ENCODE assay signal across 12 mouse cellular contexts in the genomic region with DNA sequence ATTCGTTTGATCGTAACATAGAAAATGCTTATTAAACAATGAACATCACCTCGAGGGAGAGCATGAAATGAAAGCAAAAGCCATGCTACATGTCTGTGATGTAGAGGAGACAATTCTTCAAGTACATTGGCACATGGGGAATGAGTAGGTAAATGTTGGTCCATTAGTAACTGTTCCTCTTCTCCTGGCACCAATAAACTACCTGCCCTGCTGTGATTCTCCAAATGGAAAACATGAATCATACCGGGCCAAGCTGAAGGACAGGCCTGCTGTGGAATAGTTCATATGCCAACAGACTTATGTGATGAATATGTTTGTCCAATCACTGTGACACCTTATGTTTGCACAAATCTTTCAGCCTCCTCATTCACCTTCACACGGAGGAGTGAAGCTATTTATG.
"Had no signal": no experiment of that assay in that cellular context is flagged by ENCODE, and none has a peak within 500 bp of the region (broad histone marks: within the 10 kb centered on the region; RNA-seq: fewer than 3 reads in every experiment).

No protein-coding gene starts in this region.

- H3K4me3 ChIP-seq: left cerebral cortex, adult 2 months; limb, embryonic 10.5 days; liver, embryonic 15.5 days; midbrain, embryonic 10.5 days; neural tube, embryonic 12.5 days had no signal

- H3K9ac ChIP-seq: liver, embryonic 15.5 days; neural tube, embryonic 12.5 days had no signal

- DNase-seq: kidney, postnatal 10 days; lung, adult 2 months; lung, postnatal 10 days; lung, postnatal 4 days; thymus, adult 18-20 months; thymus, postnatal 25 days had no signal

- H3K36me3 ChIP-seq: limb, embryonic 10.5 days; liver, embryonic 15.5 days; midbrain, embryonic 10.5 days; neural tube, embryonic 12.5 days had no signal

- H3K9me3 ChIP-seq: limb, embryonic 10.5 days; liver, embryonic 15.5 days; midbrain, embryonic 10.5 days; neural tube, embryonic 12.5 days had no signal

- H3K4me1 ChIP-seq: limb, embryonic 10.5 days; liver, embryonic 15.5 days; midbrain, embryonic 10.5 days; neural tube, embryonic 12.5 days had no signal

- H3K4me2 ChIP-seq: liver, embryonic 11.5 days; liver, embryonic 15.5 days; neural tube, embryonic 12.5 days had no signal

- H3K27ac ChIP-seq: left cerebral cortex, adult 2 months; limb, embryonic 10.5 days; liver, embryonic 15.5 days; midbrain, embryonic 10.5 days; neural tube, embryonic 12.5 days had no signal

- H3K27me3 ChIP-seq: liver, embryonic 15.5 days; neural tube, embryonic 12.5 days had no signal
